Mouse (Mus musculus): ENCODE measurements at regions not wholly inside any gene's neighbourhood (a gene's known extent, or its start where the extent isn't known, plus 50 kb on each side); places are given as distances from the start of the nearest gene placed in this dataset.

- Histone ChIP-seq H3K4me3 (no peak overlapping the region), H3K36me3 (no peaks in the 10 kb centered on the region), H3K4me2 (replicated peaks) (no peak overlapping the region), H3K9me3 (no peaks in the 10 kb centered on the region), H3K27me3 (replicated peaks) (no peaks in the 10 kb centered on the region), H3K4me1 (no peaks in the 10 kb centered on the region), H3K27ac (no peak overlapping the region), H3K9ac (no peak overlapping the region)
- WGBS, result 83% methylated on average over 2 of the region's 2 CpGs
- no peak for ATAC-seq (ENCODE audit: low FRiP score, low read depth)
These were observed 224.3 kb upstream of the Pot1a start for GRCm38 (mm10) chr6:26033392-26033791.

- WGBS, result 87% methylated on average over 6 of the region's 6 CpGs
- no peak for ATAC-seq (ENCODE audit: low FRiP score, low read depth)
These were observed 206.3 kb upstream of the Pot1a start for GRCm38 (mm10) chr6:26015388-26015787.

GRCm38 (mm10) chr6:25994044-25994443 is 185.0 kb upstream of the Pot1a start:
- H3K4me2 ChIP-seq (replicated peaks), result no peak overlapping the region
- no peaks in the 10 kb centered on the region for H3K36me3 ChIP-seq
- H3K27me3 ChIP-seq (replicated peaks), result no peaks in the 10 kb centered on the region
- 87% methylated on average over 1 of the region's 1 CpGs for WGBS
- H3K27ac ChIP-seq, result no peak overlapping the region
- no peak overlapping the region for H3K9ac ChIP-seq
- H3K4me3 ChIP-seq, result no peak overlapping the region
- ATAC-seq (ENCODE audit: low FRiP score, low read depth), result no peak
- H3K4me1 ChIP-seq, result no peaks in the 10 kb centered on the region
- H3K9me3 ChIP-seq, result no peaks in the 10 kb centered on the region

More at GRCm38 (mm10) chr6:26015388-26015787, 206.3 kb upstream of the Pot1a start:
- Histone ChIP-seq H3K9me3 (no peaks in the 10 kb centered on the region), H3K4me2 (replicated peaks) (no peak overlapping the region), H3K4me1 (no peaks in the 10 kb centered on the region), H3K36me3 (no peaks in the 10 kb centered on the region), H3K27me3 (replicated peaks) (no peaks in the 10 kb centered on the region), H3K27ac (no peak overlapping the region), H3K4me3 (no peak overlapping the region), H3K9ac (no peak overlapping the region)

DNA sequence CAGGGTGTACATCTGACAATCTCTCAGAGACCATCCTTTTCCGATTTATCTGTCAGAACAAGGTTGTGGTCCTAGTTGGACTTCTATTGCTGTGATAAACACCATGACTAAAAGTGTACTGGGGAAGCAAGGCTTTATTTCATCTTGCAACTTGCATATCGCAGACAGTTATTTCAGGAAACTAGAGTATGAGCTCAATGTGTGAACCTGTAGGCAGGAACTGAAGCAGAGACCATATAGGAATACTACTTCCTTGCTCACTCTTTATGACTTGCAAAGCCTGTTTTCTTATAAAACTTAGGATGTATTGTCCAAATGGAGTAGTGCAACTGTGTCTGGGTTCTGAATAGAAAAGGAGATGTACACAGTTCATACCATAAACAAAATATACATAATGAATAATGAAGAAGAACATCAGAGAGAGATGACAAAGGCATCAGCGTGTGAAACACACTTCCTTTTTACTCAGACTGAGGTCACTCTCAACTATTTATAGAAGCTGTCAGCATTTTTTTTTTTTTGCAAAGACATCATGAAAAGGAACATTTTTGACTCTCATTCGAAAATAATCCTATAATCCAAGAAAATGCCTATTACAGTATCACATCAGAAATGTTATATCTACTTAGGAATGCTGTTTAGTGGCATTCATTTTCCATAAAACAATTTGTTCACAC is 169.3 kb upstream of the Pot1a start:
- no peak overlapping the region for H3K4me3 ChIP-seq
- H3K27ac ChIP-seq, result no peak overlapping the region
- WGBS, result 77% methylated on average over 4 of the region's 4 CpGs
- no peak for ATAC-seq (ENCODE audit: low FRiP score, low read depth)
- no peaks in the 10 kb centered on the region for H3K9me3 ChIP-seq
- H3K36me3 ChIP-seq, result no peaks in the 10 kb centered on the region
- no peak overlapping the region for H3K9ac ChIP-seq
- H3K27me3 ChIP-seq (replicated peaks), result no peaks in the 10 kb centered on the region
- H3K4me1 ChIP-seq, result no peaks in the 10 kb centered on the region
- H3K4me2 ChIP-seq (replicated peaks), result no peak overlapping the region

- ATAC-seq (ENCODE audit: low FRiP score, low read depth), result no peak
- no peak overlapping the region for H3K9ac ChIP-seq
- WGBS, result 80% methylated on average over 3 of the region's 3 CpGs
- H3K9me3 ChIP-seq, result no peaks in the 10 kb centered on the region
- no peak overlapping the region for H3K27ac ChIP-seq
- no peaks in the 10 kb centered on the region for H3K27me3 ChIP-seq (replicated peaks)
- H3K36me3 ChIP-seq, result no peaks in the 10 kb centered on the region
- no peaks in the 10 kb centered on the region for H3K4me1 ChIP-seq
- no peak overlapping the region for H3K4me3 ChIP-seq
- no peak overlapping the region for H3K4me2 ChIP-seq (replicated peaks)
These were observed 156.4 kb upstream of the Pot1a start for GRCm38 (mm10) chr6:25965452-25965851.

- WGBS, result 88% methylated on average over 10 of the region's 10 CpGs
- no peak for ATAC-seq (ENCODE audit: low FRiP score, low read depth)
- Histone ChIP-seq H3K4me1 (no peaks in the 10 kb centered on the region), H3K4me3 (no peak overlapping the region), H3K27ac (no peak overlapping the region), H3K36me3 (no peaks in the 10 kb centered on the region), H3K4me2 (replicated peaks) (no peak overlapping the region), H3K9ac (no peak overlapping the region), H3K27me3 (replicated peaks) (no peaks in the 10 kb centered on the region), H3K9me3 (no peaks in the 10 kb centered on the region)
These were observed 122.1 kb upstream of the Pot1a start for GRCm38 (mm10) chr6:25931148-25931553.

- H3K27me3 ChIP-seq (replicated peaks), result no peaks in the 10 kb centered on the region
- no peaks in the 10 kb centered on the region for H3K9me3 ChIP-seq
- no peaks in the 10 kb centered on the region for H3K36me3 ChIP-seq
- WGBS, result 43% methylated on average over 5 of the region's 5 CpGs
- H3K9ac ChIP-seq, result no peak overlapping the region
- ATAC-seq (ENCODE audit: low FRiP score, low read depth), result peak; percentile 70; the same call in 1 of the 2 replicates
- no peaks in the 10 kb centered on the region for H3K4me1 ChIP-seq
- no peak overlapping the region for H3K4me2 ChIP-seq (replicated peaks)
- no peak overlapping the region for H3K4me3 ChIP-seq
- H3K27ac ChIP-seq, result no peak overlapping the region
These were observed 108.9 kb upstream of the Pot1a start for GRCm38 (mm10) chr6:25917852-25918465.

DNA sequence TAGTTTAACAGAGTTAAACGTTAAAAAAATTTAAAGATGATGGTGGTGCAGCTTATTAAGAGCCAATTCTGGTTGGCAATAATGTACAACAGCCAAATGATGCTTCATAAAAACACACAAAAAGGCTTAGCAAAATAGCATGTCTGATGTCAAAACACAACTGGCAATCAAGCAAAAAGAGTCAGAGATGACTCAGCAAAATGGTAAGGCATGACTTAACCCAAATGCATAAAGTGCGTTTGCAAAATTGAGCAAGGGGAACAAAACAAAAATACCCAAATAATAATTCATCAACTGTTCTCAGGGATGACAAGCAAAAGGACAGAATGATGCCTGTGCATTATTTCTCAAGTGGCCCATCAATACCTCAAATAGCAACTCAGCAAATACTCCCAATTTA is 105.1 kb upstream of the Pot1a start:
- WGBS, result 86% methylated on average over 2 of the region's 2 CpGs
- no peaks in the 10 kb centered on the region for H3K4me1 ChIP-seq

DNA sequence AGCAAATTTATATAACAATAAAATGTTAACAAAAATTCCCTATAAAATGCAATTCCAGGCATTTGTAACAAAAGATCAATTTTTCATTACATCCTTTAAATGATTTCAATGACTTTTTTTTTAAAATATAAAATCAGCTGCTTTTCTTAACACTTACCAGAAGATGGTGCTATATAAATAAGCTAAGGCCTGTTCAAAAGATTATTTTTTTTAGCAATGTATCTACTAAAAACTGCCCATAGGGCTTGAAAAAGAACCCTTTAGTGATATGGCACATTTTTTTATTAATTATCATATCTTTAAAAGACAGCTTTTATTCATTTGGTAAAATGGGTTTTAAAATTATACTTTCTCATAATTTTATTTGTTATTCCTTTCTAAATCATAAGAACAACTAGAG is 90.9 kb upstream of the Pot1a start:
- no peaks in the 10 kb centered on the region for H3K9me3 ChIP-seq
- no peaks in the 10 kb centered on the region for H3K36me3 ChIP-seq
- H3K4me1 ChIP-seq, result no peaks in the 10 kb centered on the region
- H3K9ac ChIP-seq, result no peak overlapping the region
- H3K27ac ChIP-seq, result no peak overlapping the region
- ATAC-seq (ENCODE audit: low FRiP score, low read depth), result no peak
- H3K4me2 ChIP-seq (replicated peaks), result no peak overlapping the region
- no peaks in the 10 kb centered on the region for H3K27me3 ChIP-seq (replicated peaks)
- no peak overlapping the region for H3K4me3 ChIP-seq

More for the DNA sequence above, 105.1 kb upstream of the Pot1a start:
- Histone ChIP-seq H3K4me2 (replicated peaks) (no peak overlapping the region), H3K36me3 (no peaks in the 10 kb centered on the region), H3K9ac (no peak overlapping the region), H3K27me3 (replicated peaks) (no peaks in the 10 kb centered on the region), H3K4me3 (no peak overlapping the region), H3K9me3 (no peaks in the 10 kb centered on the region), H3K27ac (no peak overlapping the region)
- ATAC-seq (ENCODE audit: low FRiP score, low read depth), result no peak

DNA sequence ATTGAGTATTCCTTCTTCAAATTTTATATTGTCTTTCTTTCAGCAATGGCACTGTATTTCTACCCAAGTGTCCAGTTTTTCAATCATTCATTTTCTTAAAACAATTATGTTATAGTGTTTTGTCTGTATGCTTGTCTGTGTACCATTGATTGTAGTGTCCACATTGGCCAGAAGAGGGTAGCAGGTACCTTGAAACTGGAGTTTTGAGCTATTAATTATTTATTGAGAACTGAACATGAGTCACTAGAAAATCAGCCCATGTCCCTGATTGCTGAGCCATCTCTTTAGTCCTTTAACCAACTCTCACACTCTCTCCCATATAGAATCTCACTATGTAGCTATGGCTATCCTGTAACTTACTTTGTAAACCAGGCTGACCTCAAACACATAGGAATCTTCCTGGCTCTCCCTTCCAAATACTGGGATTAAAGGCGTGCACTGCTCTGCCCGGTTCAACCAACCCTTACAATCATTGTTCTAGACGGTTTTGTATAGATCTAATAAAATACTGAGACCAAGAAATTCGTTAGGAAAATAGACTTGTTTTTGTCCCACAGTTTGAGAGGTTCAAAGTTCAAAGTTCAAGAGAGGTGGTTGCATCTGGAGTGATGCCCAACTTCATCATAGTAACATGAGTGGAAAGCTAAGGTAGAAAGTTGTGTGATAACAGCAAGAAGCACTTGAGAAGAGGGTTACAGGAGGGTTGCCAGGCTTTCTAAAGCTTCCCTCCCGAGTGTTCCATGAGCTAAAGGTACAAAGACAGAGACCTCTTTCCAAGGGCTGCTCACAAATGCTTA is 85.6 kb upstream of the Pot1a start:
- H3K27me3 ChIP-seq (replicated peaks), result no peaks in the 10 kb centered on the region
- H3K4me1 ChIP-seq, result no peaks in the 10 kb centered on the region
- no peaks in the 10 kb centered on the region for H3K36me3 ChIP-seq
- no peaks in the 10 kb centered on the region for H3K9me3 ChIP-seq
- H3K9ac ChIP-seq, result no peak overlapping the region
- no peak overlapping the region for H3K4me2 ChIP-seq (replicated peaks)
- no peak overlapping the region for H3K4me3 ChIP-seq
- 73% methylated on average over 5 of the region's 5 CpGs for WGBS
- ATAC-seq (ENCODE audit: low FRiP score, low read depth), result no peak
- no peak overlapping the region for H3K27ac ChIP-seq

GRCm38 (mm10) chr6:25867922-25868321 is 58.9 kb upstream of the Pot1a start:
- Histone ChIP-seq H3K36me3 (no peaks in the 10 kb centered on the region), H3K27ac (no peak overlapping the region)
- no peak for ATAC-seq (ENCODE audit: low FRiP score, low read depth)

More at GRCm38 (mm10) chr6:25867922-25868321, 58.9 kb upstream of the Pot1a start:
- H3K27me3 ChIP-seq (replicated peaks), result no peaks in the 10 kb centered on the region
- 92% methylated on average over 3 of the region's 3 CpGs for whole genome bisulfite sequencing
- no peak overlapping the region for H3K9ac ChIP-seq
- H3K4me3 ChIP-seq, result no peak overlapping the region
- no peaks in the 10 kb centered on the region for H3K9me3 ChIP-seq
- no peak overlapping the region for H3K4me2 ChIP-seq (replicated peaks)
- no peaks in the 10 kb centered on the region for H3K4me1 ChIP-seq
